Mouse (Mus musculus) embryonic facial prominence, embryonic 10.5 days (tissue): ENCODE results near the gene A3galt2. TPM values are rescaled to one million over a fixed set of nuclear protein-coding genes. Genes with fewer than 3 reads are reported as not detected.
A peak's percentile ranks its signal among the peaks of the same experiment; 100 is the strongest.

Source experiments
- DNase-seq: peaks from one replicate; pipeline ENCODE4 v3.0.0-alpha.2; 2017; ENCODE audit warnings: low spot score
- H3K27ac ChIP-seq: fragments of 300-500 bp; sonication (generic); replicated peaks from 2 replicates; pipeline ENCODE4 v1.5.1; 2016; ENCODE audit warnings: mild to moderate bottlenecking
- H3K27me3 ChIP-seq: fragments of 300-500 bp; sonication (generic); replicated peaks from 2 replicates; pipeline ENCODE4 v1.6.1; 2016; ENCODE audit warnings: low read depth, mild to moderate bottlenecking; ENCODE audit not compliant: poor library complexity, severe bottlenecking
- H3K36me3 ChIP-seq: fragments of 300-500 bp; sonication (generic); replicated peaks from 2 replicates; pipeline ENCODE4 v1.6.1; 2016; ENCODE audit warnings: mild to moderate bottlenecking, moderate library complexity
- H3K4me1 ChIP-seq: fragments of 300-500 bp; sonication (generic); 2 replicates; pipeline ENCODE4 v1.6.1; 2016
- H3K4me3 ChIP-seq: fragments of 300-500 bp; sonication (generic); 2 replicates; pipeline ENCODE4 v1.5.1; 2016; ENCODE audit warnings: mild to moderate bottlenecking, moderate library complexity
- H3K9me3 ChIP-seq: fragments of 300-500 bp; sonication (generic); 2 replicates; pipeline ENCODE4 v1.6.1; 2016; ENCODE audit warnings: mild to moderate bottlenecking
- WGBS: fragments of 180-500 bp; shearing (Covaris S2); methylation state at CpG from one replicate; pipeline ENCODE4 v1.1.7; 2016; 5-methylcytosine and 5-hydroxymethylcytosine counted together
- polyA plus RNA-seq: library from polyadenylated mRNA; unstranded; fragments of >200 nt; fragmentation: Nextera tagmentation; extraction: Ambion mirVana; gene quantifications from 2 replicates; pipeline ENCODE4 v1.2.1, GENCODE M21; 2016

Gene A3galt2
- polyA plus RNA-seq, 1 experiment from 2014 or later: 0.12 TPM

GRCm38 (mm10) chr4:128716731-128717130 lies 38.4 kb upstream of the A3galt2 start:
- WGBS: 51% methylated on average over 9 of the region's 9 CpGs
- Histone ChIP-seq H3K9me3 (no peaks in the 10 kb centered on the region), H3K27me3 (no peaks in the 10 kb centered on the region), H3K4me1 (peaks cover 90% of the 10 kb centered on the region), H3K4me3 (peak overlapping the region; percentile 45; the same call in 1 of the 2 replicates), H3K27ac (peak overlapping the region; percentile 92), H3K36me3 (no peaks in the 10 kb centered on the region)
- DNase-seq: no peak

GRCm38 (mm10) chr4:128720110-128720509 lies 35.1 kb upstream of the A3galt2 start:
- Histone ChIP-seq H3K4me1 (peaks cover 84% of the 10 kb centered on the region), H3K4me3 (no peak overlapping the region), H3K36me3 (no peaks in the 10 kb centered on the region), H3K27me3 (peaks cover 14% of the 10 kb centered on the region), H3K9me3 (no peaks in the 10 kb centered on the region), H3K27ac (no peak overlapping the region)
- no peak for DNase-seq
- WGBS: 62% methylated on average over 5 of the region's 5 CpGs

GRCm38 (mm10) chr4:128721061-128721648 lies 34.0 kb upstream of the A3galt2 start:
- no peaks in the 10 kb centered on the region for H3K36me3 ChIP-seq
- DNase-seq: no peak
- no peak overlapping the region; the same call in 1 of the 2 replicates for H3K27ac ChIP-seq
- peaks cover 74% of the 10 kb centered on the region for H3K4me1 ChIP-seq
- H3K9me3 ChIP-seq: no peaks in the 10 kb centered on the region
- no peak overlapping the region for H3K4me3 ChIP-seq
- H3K27me3 ChIP-seq: peaks cover 15% of the 10 kb centered on the region
- WGBS: 67% methylated on average over 9 of the region's 9 CpGs

GRCm38 (mm10) chr4:128721761-128722160 lies 33.4 kb upstream of the A3galt2 start:
- no peaks in the 10 kb centered on the region for H3K36me3 ChIP-seq
- no peaks in the 10 kb centered on the region for H3K9me3 ChIP-seq
- peaks cover 74% of the 10 kb centered on the region for H3K4me1 ChIP-seq
- no peak for DNase-seq
- WGBS: 77% methylated on average over 4 of the region's 4 CpGs
- H3K27ac ChIP-seq: no peak overlapping the region
- no peak overlapping the region for H3K4me3 ChIP-seq
- peaks cover 15% of the 10 kb centered on the region for H3K27me3 ChIP-seq

- H3K27ac ChIP-seq: peak overlapping the region; percentile 44; the same call in 1 of the 2 replicates
- no peak overlapping the region for H3K4me3 ChIP-seq
- no peaks in the 10 kb centered on the region for H3K36me3 ChIP-seq
- DNase-seq: no peak
- 81% methylated on average over 8 of the region's 8 CpGs for WGBS
- peaks cover 15% of the 10 kb centered on the region for H3K27me3 ChIP-seq
- H3K4me1 ChIP-seq: peaks cover 67% of the 10 kb centered on the region
- no peaks in the 10 kb centered on the region for H3K9me3 ChIP-seq
Observed at GRCm38 (mm10) chr4:128722932-128723331, 32.2 kb upstream of the A3galt2 start.

GRCm38 (mm10) chr4:128723431-128723830 lies 31.7 kb upstream of the A3galt2 start:
- WGBS: 80% methylated on average over 13 of the region's 13 CpGs
- Histone ChIP-seq H3K4me3 (no peak overlapping the region), H3K27ac (peak overlapping the region; percentile 44; the same call in 1 of the 2 replicates), H3K4me1 (peaks cover 63% of the 10 kb centered on the region), H3K36me3 (no peaks in the 10 kb centered on the region), H3K27me3 (peaks cover 15% of the 10 kb centered on the region), H3K9me3 (no peaks in the 10 kb centered on the region)
- DNase-seq: no peak

- H3K9me3 ChIP-seq: no peaks in the 10 kb centered on the region
- no peak for DNase-seq
- H3K4me1 ChIP-seq: peaks cover 65% of the 10 kb centered on the region
- peaks cover 1% of the 10 kb centered on the region for H3K36me3 ChIP-seq
- H3K4me3 ChIP-seq: no peak overlapping the region
- WGBS: 71% methylated on average over 7 of the region's 7 CpGs
- H3K27ac ChIP-seq: peak overlapping the region; percentile 20
- peaks cover 15% of the 10 kb centered on the region for H3K27me3 ChIP-seq
Observed at GRCm38 (mm10) chr4:128724059-128724458, 31.1 kb upstream of the A3galt2 start.

- WGBS: 5% methylated on average over 68 of the region's 68 CpGs
- no peaks in the 10 kb centered on the region for H3K9me3 ChIP-seq
- H3K27me3 ChIP-seq: peaks cover 15% of the 10 kb centered on the region
- H3K4me1 ChIP-seq: peaks cover 66% of the 10 kb centered on the region
- H3K36me3 ChIP-seq: peaks cover 29% of the 10 kb centered on the region
- H3K4me3 ChIP-seq: peak overlapping the region; percentile 94
- peak; percentile 88 for DNase-seq
- peak overlapping the region; percentile 98 for H3K27ac ChIP-seq
Observed at GRCm38 (mm10) chr4:128727019-128727720, 28.0 kb upstream of the A3galt2 start.

- Histone ChIP-seq H3K36me3 (peaks cover 29% of the 10 kb centered on the region), H3K9me3 (no peaks in the 10 kb centered on the region), H3K27ac (peak overlapping the region; percentile 98), H3K4me1 (peaks cover 69% of the 10 kb centered on the region), H3K4me3 (peak overlapping the region; percentile 94), H3K27me3 (peaks cover 13% of the 10 kb centered on the region)
- DNase-seq: peak; percentile 62
- WGBS: under 1% methylated on average over 65 of the region's 65 CpGs
Observed at GRCm38 (mm10) chr4:128727721-128728430, 27.3 kb upstream of the A3galt2 start.

- H3K27me3 ChIP-seq: peaks cover 7% of the 10 kb centered on the region
- peak overlapping the region; percentile 94 for H3K4me3 ChIP-seq
- WGBS: under 1% methylated on average over 5 of the region's 5 CpGs
- H3K36me3 ChIP-seq: peaks cover 33% of the 10 kb centered on the region
- H3K4me1 ChIP-seq: peaks cover 69% of the 10 kb centered on the region
- no peaks in the 10 kb centered on the region for H3K9me3 ChIP-seq
- DNase-seq: no peak
- peak overlapping the region; percentile 98 for H3K27ac ChIP-seq
Observed at GRCm38 (mm10) chr4:128728431-128728851, 26.7 kb upstream of the A3galt2 start.

GRCm38 (mm10) chr4:128729033-128729708 lies 26.0 kb upstream of the A3galt2 start:
- H3K4me3 ChIP-seq: peak overlapping the region; percentile 94

GRCm38 (mm10) chr4:128729709-128730037 lies 25.5 kb upstream of the A3galt2 start:
- H3K27me3 ChIP-seq: peaks cover 5% of the 10 kb centered on the region; the same call in 1 of the 2 replicates
- DNase-seq: no peak
- H3K36me3 ChIP-seq: peaks cover 45% of the 10 kb centered on the region
- WGBS: 16% methylated on average over 5 of the region's 5 CpGs
- peak overlapping the region; percentile 71 for H3K27ac ChIP-seq
- H3K9me3 ChIP-seq: no peaks in the 10 kb centered on the region
- H3K4me1 ChIP-seq: peaks cover 71% of the 10 kb centered on the region
- peak overlapping the region; percentile 94 for H3K4me3 ChIP-seq

More at GRCm38 (mm10) chr4:128729033-128729708, 26.0 kb upstream of the A3galt2 start:
- no peaks in the 10 kb centered on the region for H3K9me3 ChIP-seq
- 17% methylated on average over 15 of the region's 15 CpGs for WGBS
- peaks cover 40% of the 10 kb centered on the region for H3K36me3 ChIP-seq
- H3K4me1 ChIP-seq: peaks cover 69% of the 10 kb centered on the region
- DNase-seq: no peak
- H3K27ac ChIP-seq: peak overlapping the region; percentile 71
- peaks cover 5% of the 10 kb centered on the region; the same call in 1 of the 2 replicates for H3K27me3 ChIP-seq
